Mouse (Mus musculus) limb, embryonic 11.5 days (tissue): ENCODE results near the gene Alppl2. TPM values are rescaled to one million over a fixed set of nuclear protein-coding genes. Genes with fewer than 3 reads are reported as not detected.
A peak's percentile ranks its signal among the peaks of the same experiment; 100 is the strongest.

Source experiments
- ATAC-seq: fragments of 200-750 bp; cut with Nextera tagmentation; 2 replicates; pipeline ENCODE4 v1.8.0; 2017; ENCODE audit warnings: low read depth; ENCODE audit not compliant: insufficient number of reproducible peaks, low FRiP score, low TSS enrichment
- DNase-seq: peaks from one replicate; pipeline ENCODE4 v3.0.0-alpha.2; 2015; ENCODE audit warnings: low spot score
- H3K27ac ChIP-seq: fragments of 300-500 bp; sonication (generic); replicated peaks from 2 replicates; pipeline ENCODE4 v1.5.1; 2014; ENCODE audit warnings: low read depth, mild to moderate bottlenecking, low read length
- H3K27me3 ChIP-seq: fragments of 300-500 bp; sonication (generic); 2 replicates; pipeline ENCODE4 v1.6.1; 2014; ENCODE audit warnings: mild to moderate bottlenecking, low read length, mixed read lengths; ENCODE audit not compliant: control insufficient read depth, insufficient read depth
- H3K36me3 ChIP-seq: fragments of 300-500 bp; sonication (generic); 2 replicates; pipeline ENCODE4 v1.6.1; 2014; ENCODE audit warnings: mild to moderate bottlenecking, low read length, moderate library complexity, mixed read lengths; ENCODE audit not compliant: control insufficient read depth, insufficient read depth
- H3K4me1 ChIP-seq: fragments of 300-500 bp; sonication (generic); 2 replicates; pipeline ENCODE4 v1.6.1; 2014; ENCODE audit warnings: low read length, mixed read lengths; ENCODE audit not compliant: control insufficient read depth, insufficient read depth
- H3K4me2 ChIP-seq: fragments of 300-500 bp; sonication (generic); 2 replicates; pipeline ENCODE4 v1.6.1; 2014; ENCODE audit warnings: low read depth, mild to moderate bottlenecking, moderate library complexity; ENCODE audit not compliant: severe bottlenecking
- H3K4me3 ChIP-seq: fragments of 300-500 bp; sonication (generic); 2 replicates; pipeline ENCODE4 v1.5.1; 2014; ENCODE audit warnings: low read depth, low read length
- H3K9ac ChIP-seq: fragments of 300-500 bp; sonication (generic); 2 replicates; pipeline ENCODE4 v1.6.1; 2014; ENCODE audit warnings: mild to moderate bottlenecking, low read length
- H3K9me3 ChIP-seq: fragments of 300-500 bp; sonication (generic); 2 replicates; pipeline ENCODE4 v1.6.1; 2016; ENCODE audit warnings: low read length; ENCODE audit not compliant: control insufficient read depth
- WGBS: fragments of 180-500 bp; shearing (Covaris S2); extraction: QIAGEN DNeasy Blood & Tissue Kit; methylation state at CpG from one replicate; pipeline ENCODE4 v1.1.7; 2014; 5-methylcytosine and 5-hydroxymethylcytosine counted together
- polyA plus RNA-seq: library from polyadenylated mRNA; unstranded; fragments of >200 nt; fragmentation: Nextera tagmentation; extraction: Ambion mirVana; gene quantifications from 2 replicates; pipeline ENCODE4 v1.2.1, GENCODE M21; 2014

The Alppl2 gene
- polyA plus RNA-seq, 1 experiment from 2014 or later: not detected

- Histone ChIP-seq H3K36me3 (no peaks in the 10 kb centered on the region), H3K4me1 (peaks cover 10% of the 10 kb centered on the region), H3K9ac (no peak overlapping the region), H3K4me2 (no peak overlapping the region), H3K4me3 (no peak overlapping the region), H3K27me3 (no peaks in the 10 kb centered on the region), H3K9me3 (no peaks in the 10 kb centered on the region), H3K27ac (no peak overlapping the region)
- DNase-seq (peak; percentile 82), ATAC-seq (no peak)
- WGBS: 30% methylated on average over 3 of the region's 3 CpGs
Measured at GRCm38 (mm10) chr1:87041119-87041518, 48.6 kb downstream of the Alppl2 start.

DNA sequence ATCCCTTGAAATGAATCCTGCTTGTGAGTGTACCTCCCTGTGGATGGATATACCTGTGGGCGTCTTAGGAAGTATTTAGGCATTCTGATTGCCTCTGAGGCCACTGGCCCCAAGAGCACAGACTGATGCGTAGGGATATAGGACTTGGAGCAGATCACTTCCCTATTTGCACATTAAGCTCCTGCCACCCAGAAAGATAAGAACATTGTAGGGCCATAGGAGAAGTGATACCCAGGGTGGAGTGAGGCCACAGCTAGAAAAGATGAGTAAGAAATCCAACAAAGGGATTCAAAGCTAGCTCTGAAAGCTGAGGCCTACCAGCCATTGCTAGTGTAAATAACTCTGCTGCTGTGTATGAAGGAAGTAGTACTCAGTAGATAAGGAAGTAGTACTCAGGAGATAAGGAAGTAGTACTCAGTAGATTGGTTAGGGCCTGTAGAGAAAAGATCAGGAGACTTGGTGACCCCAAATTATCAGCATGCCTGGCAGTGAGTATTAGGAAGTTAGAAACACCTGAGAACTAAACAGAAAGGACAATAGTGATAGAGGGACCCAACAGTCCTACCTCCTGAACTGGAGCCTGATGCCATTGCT, 51.2 kb downstream of the Alppl2 start:
- DNase-seq (no peak), ATAC-seq (no peak)
- H3K36me3 ChIP-seq: no peaks in the 10 kb centered on the region
- 88% methylated on average over 2 of the region's 2 CpGs for WGBS
- no peak overlapping the region for H3K4me3 ChIP-seq
- peaks cover 18% of the 10 kb centered on the region for H3K4me1 ChIP-seq
- no peaks in the 10 kb centered on the region for H3K27me3 ChIP-seq
- H3K4me2 ChIP-seq: no peak overlapping the region
- H3K9ac ChIP-seq: no peak overlapping the region
- no peak overlapping the region for H3K27ac ChIP-seq
- H3K9me3 ChIP-seq: no peaks in the 10 kb centered on the region

Other genes with a start within 250 kb of the Alppl2 start
- not detected in 2 replicates for gene Alpi, start 11.7 kb upstream of the Alppl2 start, polyA plus RNA-seq
- gene Akp3, start 35.0 kb upstream of the Alppl2 start, polyA plus RNA-seq: not detected in 2 replicates
- 0.17 and 0.28 TPM in 2 replicates for gene Ecel1, start 66.6 kb upstream of the Alppl2 start, polyA plus RNA-seq
- gene Prss56, start 93.4 kb upstream of the Alppl2 start, polyA plus RNA-seq: not detected in 2 replicates
- 0.73 and 1.2 TPM in 2 replicates for gene Chrnd, start 100.7 kb upstream of the Alppl2 start, polyA plus RNA-seq
- gene Chrng, start 114.7 kb upstream of the Alppl2 start, polyA plus RNA-seq: 2.9 and 4.1 TPM in 2 replicates
- 140 and 157 TPM in 2 replicates for gene Eif4e2, start 124.0 kb upstream of the Alppl2 start, polyA plus RNA-seq
- 0.40 and 0.47 TPM in 2 replicates for gene Efhd1, start 174.4 kb upstream of the Alppl2 start, polyA plus RNA-seq
- gene Gigyf2, start 237.1 kb upstream of the Alppl2 start, polyA plus RNA-seq: 47.3 and 47.5 TPM in 2 replicates